ENCODE assay signal across 8 mouse cellular contexts in genomic region chr15:74075903-74076721, GRCm38 (mm10).
DNase-seq lines count a peak whose midpoint lies in the region; ATAC-seq and TF ChIP-seq lines count a peak whose summit lies in the region.

No protein-coding gene starts in this region.

- H3K4me3 ChIP-seq in intestine, embryonic 14.5 days (ENCODE audit: low read depth, low read length) = no peak overlapping the region
- H3K4me3 ChIP-seq in intestine, postnatal 0 days (ENCODE audit: low read depth, low read length) = no peak overlapping the region
- H3K4me3 ChIP-seq in embryonic facial prominence, embryonic 14.5 days (ENCODE audit: low read depth, low read length) = no peak overlapping the region
- H3K4me3 ChIP-seq in kidney, embryonic 16.5 days (ENCODE audit: low read length) = no peak overlapping the region
- H3K4me3 ChIP-seq in limb, embryonic 14.5 days (replicated peaks; ENCODE audit: low read length) = no peak overlapping the region

- H3K27ac ChIP-seq in intestine, embryonic 14.5 days (ENCODE audit: low read depth) = no peak overlapping the region
- no peak overlapping the region for H3K27ac ChIP-seq in intestine, postnatal 0 days (ENCODE audit: low read depth, low read length)
- H3K27ac ChIP-seq in embryonic facial prominence, embryonic 14.5 days (replicated peaks; ENCODE audit: low read depth, low read length) = no peak overlapping the region
- H3K27ac ChIP-seq in kidney, embryonic 16.5 days (ENCODE audit: low read length) = no peak overlapping the region
- no peak overlapping the region for H3K27ac ChIP-seq in limb, embryonic 14.5 days (replicated peaks; ENCODE audit: low read depth, low read length)

- no peak overlapping the region for H3K9ac ChIP-seq in intestine, embryonic 14.5 days (ENCODE audit: low read length)
- no peak overlapping the region for H3K9ac ChIP-seq in intestine, postnatal 0 days (ENCODE audit: low read depth, low read length)
- no peak overlapping the region for H3K9ac ChIP-seq in embryonic facial prominence, embryonic 14.5 days (ENCODE audit: low read depth, low read length)
- H3K9ac ChIP-seq in kidney, embryonic 16.5 days (replicated peaks; ENCODE audit: low read length) = no peak overlapping the region
- H3K9ac ChIP-seq in limb, embryonic 14.5 days (ENCODE audit: low read depth, low read length, severe bottlenecking) = no peak overlapping the region

- no peaks in the 10 kb centered on the region for H3K27me3 ChIP-seq in intestine, embryonic 14.5 days (replicated peaks; ENCODE audit: control insufficient read depth, insufficient read depth, low read length)
- H3K27me3 ChIP-seq in intestine, postnatal 0 days (replicated peaks; ENCODE audit: control insufficient read depth, insufficient read depth, low read length) = no peaks in the 10 kb centered on the region
- no peaks in the 10 kb centered on the region for H3K27me3 ChIP-seq in embryonic facial prominence, embryonic 14.5 days (replicated peaks; ENCODE audit: control insufficient read depth, insufficient read depth, low read length)
- no peaks in the 10 kb centered on the region for H3K27me3 ChIP-seq in kidney, embryonic 16.5 days (ENCODE audit: insufficient read depth, low read length)
- no peaks in the 10 kb centered on the region for H3K27me3 ChIP-seq in limb, embryonic 14.5 days (ENCODE audit: control insufficient read depth, insufficient read depth, low read length)

- 55% methylated on average over 16 of the region's 16 CpGs for WGBS in intestine, embryonic 14.5 days
- WGBS in intestine, postnatal 0 days = 53% methylated on average over 16 of the region's 16 CpGs
- 52% methylated on average over 16 of the region's 16 CpGs for WGBS in embryonic facial prominence, embryonic 14.5 days
- WGBS in kidney, embryonic 16.5 days = 54% methylated on average over 16 of the region's 16 CpGs
- 47% methylated on average over 16 of the region's 16 CpGs for WGBS in limb, embryonic 14.5 days

- peak; percentile 62; the same call in 1 of the 2 replicates for ATAC-seq in intestine, embryonic 14.5 days (replicated peaks; ENCODE audit: low FRiP score, low TSS enrichment, low read depth)
- ATAC-seq in intestine, postnatal 0 days = no peak
- peak; percentile 62 for ATAC-seq in embryonic facial prominence, embryonic 14.5 days (ENCODE audit: low read depth)
- peak; percentile 73; the same call in 1 of the 2 replicates for ATAC-seq in kidney, embryonic 16.5 days (ENCODE audit: low FRiP score, low TSS enrichment)
- peak; percentile 85 for ATAC-seq in limb, embryonic 14.5 days (ENCODE audit: low FRiP score, low read depth)

- no peak for TF ChIP-seq POLR2A in limb, embryonic 14.5 days (IDR thresholded peaks at IDR 0.05; ENCODE audit: borderline replicate concordance, extremely low read depth, insufficient read depth, insufficient read length)

- H3K36me3 ChIP-seq in intestine, embryonic 14.5 days (ENCODE audit: control insufficient read depth, insufficient read depth, low read length) = no peaks in the 10 kb centered on the region
- H3K36me3 ChIP-seq in intestine, postnatal 0 days (ENCODE audit: control insufficient read depth, insufficient read depth) = no peaks in the 10 kb centered on the region
- H3K36me3 ChIP-seq in embryonic facial prominence, embryonic 14.5 days (ENCODE audit: control insufficient read depth, insufficient read depth, low read length) = no peaks in the 10 kb centered on the region
- no peaks in the 10 kb centered on the region for H3K36me3 ChIP-seq in kidney, embryonic 16.5 days (ENCODE audit: insufficient read depth, low read length)
- no peaks in the 10 kb centered on the region for H3K36me3 ChIP-seq in limb, embryonic 14.5 days (ENCODE audit: control insufficient read depth, insufficient read depth, low read length)

- no peak overlapping the region for H3K4me2 ChIP-seq in intestine, embryonic 14.5 days (ENCODE audit: low read length)
- no peak overlapping the region for H3K4me2 ChIP-seq in intestine, postnatal 0 days (replicated peaks; ENCODE audit: low read depth)
- H3K4me2 ChIP-seq in embryonic facial prominence, embryonic 14.5 days (ENCODE audit: low read depth, low read length) = no peak overlapping the region
- no peak overlapping the region for H3K4me2 ChIP-seq in kidney, embryonic 16.5 days (replicated peaks; ENCODE audit: low read depth, low read length)
- no peak overlapping the region for H3K4me2 ChIP-seq in limb, embryonic 14.5 days (replicated peaks; ENCODE audit: low read depth, low read length, severe bottlenecking)

- no peaks in the 10 kb centered on the region for H3K4me1 ChIP-seq in intestine, embryonic 14.5 days (replicated peaks; ENCODE audit: control insufficient read depth, insufficient read depth, low read length)
- no peaks in the 10 kb centered on the region for H3K4me1 ChIP-seq in intestine, postnatal 0 days (replicated peaks; ENCODE audit: control insufficient read depth, insufficient read depth, low read length)
- H3K4me1 ChIP-seq in embryonic facial prominence, embryonic 14.5 days (ENCODE audit: control insufficient read depth, insufficient read depth, low read length) = no peaks in the 10 kb centered on the region
- no peaks in the 10 kb centered on the region for H3K4me1 ChIP-seq in kidney, embryonic 16.5 days (ENCODE audit: insufficient read depth, low read length)
- no peaks in the 10 kb centered on the region for H3K4me1 ChIP-seq in limb, embryonic 14.5 days (ENCODE audit: control insufficient read depth, insufficient read depth, low read length)

- no peaks in the 10 kb centered on the region for H3K9me3 ChIP-seq in intestine, embryonic 14.5 days (ENCODE audit: control insufficient read depth, low read length)
- H3K9me3 ChIP-seq in intestine, postnatal 0 days (ENCODE audit: control insufficient read depth) = no peaks in the 10 kb centered on the region
- H3K9me3 ChIP-seq in embryonic facial prominence, embryonic 14.5 days (ENCODE audit: control insufficient read depth, low read length) = no peaks in the 10 kb centered on the region
- H3K9me3 ChIP-seq in kidney, embryonic 16.5 days (ENCODE audit: low read length) = no peaks in the 10 kb centered on the region
- H3K9me3 ChIP-seq in limb, embryonic 14.5 days (ENCODE audit: control insufficient read depth, low read length) = no peaks in the 10 kb centered on the region

- TF ChIP-seq CTCF in intestine, postnatal 0 days (IDR thresholded peaks at IDR 0.05; ENCODE audit: low read depth) = no peak

- DNase-seq in intestine, embryonic 14.5 days (ENCODE audit: low spot score) = peak; percentile 97
- DNase-seq in embryonic facial prominence, embryonic 14.5 days (ENCODE audit: low spot score) = peak; percentile 94
- DNase-seq in heart, adult 9 months (ENCODE audit: low spot score in 2 of 2) = peak; percentile 33 to 64
- peak; percentile 97 for DNase-seq in limb, embryonic 14.5 days (ENCODE audit: low spot score)
- peak; percentile 83 for DNase-seq in neural tube, embryonic 10.5 days (ENCODE audit: extremely low spot score, low spot score)
- peak; percentile 71 for DNase-seq in thymus, postnatal 0 days (ENCODE audit: low spot score)
